Comparison of ENCODE assay signal across 8 mouse cellular contexts in the genomic region with DNA sequence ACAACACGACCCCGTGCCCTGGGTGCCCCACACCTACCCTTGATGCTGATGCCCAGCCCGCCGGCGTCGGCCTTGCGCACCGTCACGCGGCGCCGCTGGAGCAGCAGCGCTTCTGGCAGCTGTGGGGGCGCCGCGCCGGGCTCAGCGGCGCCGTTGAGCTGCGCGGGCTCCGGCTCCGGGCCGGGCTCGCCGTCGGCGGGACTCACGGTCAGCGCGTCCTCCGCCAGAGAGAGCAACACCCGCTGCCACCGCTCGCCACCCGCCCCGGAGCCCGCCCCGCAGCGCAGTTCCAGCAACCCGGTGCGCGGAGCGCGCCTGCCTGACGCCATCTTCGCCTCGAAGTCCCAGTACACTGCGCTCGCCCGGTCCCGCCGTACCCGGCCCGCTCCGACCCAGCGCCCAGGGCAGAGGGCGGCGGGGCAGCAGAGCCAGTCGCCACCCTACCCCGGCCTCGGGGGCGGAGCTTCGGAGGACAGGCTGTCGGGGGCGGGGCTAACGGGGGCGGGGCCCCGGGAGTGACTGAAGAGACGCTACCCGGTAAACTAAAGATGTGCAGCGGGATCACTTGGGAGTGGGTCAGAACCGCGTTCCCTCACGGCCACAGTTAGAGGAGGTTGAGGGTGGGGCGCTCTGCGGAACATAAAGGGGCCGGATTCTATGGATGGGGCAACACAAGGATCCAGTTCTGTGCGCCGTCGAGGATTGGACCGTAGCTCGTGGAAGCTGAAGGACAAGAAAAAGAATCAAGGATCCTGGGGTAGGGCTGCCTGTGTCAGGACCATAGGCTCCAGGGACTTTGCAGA. TPM values are rescaled to one million over a fixed set of nuclear protein-coding genes. Genes with fewer than 3 reads are reported as not detected.
A peak's percentile ranks its signal among the peaks of the same experiment; 100 is the strongest.
DNase-seq lines count a peak whose midpoint lies in the region; ATAC-seq and TF ChIP-seq lines count a peak whose summit lies in the region.

A gene (minus strand): TSS at position 457 of the 803 bp plus-strand sequence.

- no peak for ATAC-seq in G1E (ENCODE audit: extremely low read depth, insufficient number of reproducible peaks, low FRiP score, poor library complexity, severe bottlenecking)
- peak; percentile 85 for ATAC-seq in forebrain, postnatal 0 days
- peak; percentile 82 for ATAC-seq in neural tube, embryonic 14.5 days (ENCODE audit: low read depth)

- DNase-seq in G1E (ENCODE audit: low spot score) = peak; percentile 8
- DNase-seq in cerebellum, adult 8-10 months = peak; percentile 80
- DNase-seq in forebrain, postnatal 0 days = peak; percentile 73
- DNase-seq in heart, postnatal 25 days (ENCODE audit: low spot score) = peak; percentile 79
- DNase-seq in layer of hippocampus, adult 2 months (ENCODE audit: low spot score in 2 of 2) = peak; percentile 74 to 75
- DNase-seq in lung, adult 2 months = peak; percentile 88

- peak within 1 kb of the TSS; percentile 80 for H3K9ac ChIP-seq in forebrain, postnatal 0 days
- peak within 1 kb of the TSS; percentile 72 for H3K9ac ChIP-seq in neural tube, embryonic 14.5 days (replicated peaks; ENCODE audit: low read depth, low read length)

- H3K27me3 ChIP-seq in G1E (ENCODE audit: insufficient read depth, low read length) = peaks cover 41% of the 10 kb centered on the region
- no peaks in the 10 kb centered on the region for H3K27me3 ChIP-seq in forebrain, postnatal 0 days (ENCODE audit: insufficient read depth, low read length)
- no peaks in the 10 kb centered on the region for H3K27me3 ChIP-seq in neural tube, embryonic 14.5 days (ENCODE audit: control insufficient read depth, insufficient read depth, low read length)
- H3K27me3 ChIP-seq in testis, adult 2 months (ENCODE audit: control insufficient read depth, insufficient read depth, low read length) = no peaks in the 10 kb centered on the region

- no peak for TF ChIP-seq CTCF in G1E (IDR thresholded peaks at IDR 0.05; ENCODE audit: low read depth, low read length)
- peak; percentile 1; the same call in 1 of the 2 replicates for TF ChIP-seq CTCF in forebrain, postnatal 0 days (IDR thresholded peaks at IDR 0.05; ENCODE audit: low read depth)
- TF ChIP-seq CTCF in layer of hippocampus, adult 2 months (conservative IDR thresholded peaks at IDR 0.05) = no peak
- TF ChIP-seq CTCF in lung, adult 2 months (IDR thresholded peaks at IDR 0.05; ENCODE audit: insufficient read depth, low read length) = no peak
- no peak for TF ChIP-seq CTCF in testis, adult 2 months (IDR thresholded peaks at IDR 0.05; ENCODE audit: control insufficient read depth, insufficient read depth, insufficient replicate concordance, low read depth, low read length)

- H3K4me3 ChIP-seq in G1E (ENCODE audit: low read depth, low read length) = peak within 1 kb of the TSS; percentile 69
- H3K4me3 ChIP-seq in forebrain, postnatal 0 days (ENCODE audit: low read depth, low read length) = peak within 1 kb of the TSS; percentile 82
- peak within 1 kb of the TSS; percentile 72 for H3K4me3 ChIP-seq in layer of hippocampus, adult 2 months
- H3K4me3 ChIP-seq in lung, adult 2 months (replicated peaks; ENCODE audit: extremely low read depth, low read depth, low read length) = peak within 1 kb of the TSS; percentile 72
- H3K4me3 ChIP-seq in neural tube, embryonic 14.5 days (ENCODE audit: low read depth, low read length) = peak within 1 kb of the TSS; percentile 67
- peak within 1 kb of the TSS; percentile 87 for H3K4me3 ChIP-seq in testis, adult 2 months (ENCODE audit: control insufficient read depth, low read depth, low read length)

- WGBS in forebrain, postnatal 0 days = 4% methylated on average over 71 of the region's 84 CpGs
- WGBS in lung, adult 2 months = 2% methylated on average over 84 of the region's 84 CpGs
- WGBS in neural tube, embryonic 14.5 days = 2% methylated on average over 76 of the region's 84 CpGs

- peak within 1 kb of the TSS; percentile 59; the same call in 1 of the 2 replicates for H3K27ac ChIP-seq in forebrain, postnatal 0 days (ENCODE audit: low read depth, low read length)
- H3K27ac ChIP-seq in layer of hippocampus, adult 2 months = peak within 1 kb of the TSS; percentile 94
- H3K27ac ChIP-seq in neural tube, embryonic 14.5 days (ENCODE audit: low read depth, low read length) = no peak within 1 kb of the TSS; the same call in 1 of the 2 replicates
- H3K27ac ChIP-seq in testis, adult 2 months (ENCODE audit: control insufficient read depth, insufficient read depth, low read depth, low read length) = peak within 1 kb of the TSS; percentile 23; the same call in 1 of the 2 replicates

- intact Hi-C loops in heart, postnatal 25 days (cut with DNase I) = loop anchor here (2.0 kb wide), 1 partner anchor 33 kb away; no protein-coding TSS in a partner anchor

- peak within 1 kb of the TSS; percentile 72 for H3K4me2 ChIP-seq in forebrain, postnatal 0 days (ENCODE audit: low read depth)
- peak within 1 kb of the TSS; percentile 59 for H3K4me2 ChIP-seq in neural tube, embryonic 14.5 days (ENCODE audit: low read depth, low read length)

- H3K4me1 ChIP-seq in G1E (ENCODE audit: insufficient read depth, low read depth, low read length) = peaks cover 17% of the 10 kb centered on the region
- H3K4me1 ChIP-seq in forebrain, postnatal 0 days (ENCODE audit: insufficient read depth) = peaks cover 14% of the 10 kb centered on the region
- peaks cover 2% of the 10 kb centered on the region; the same call in 1 of the 2 replicates for H3K4me1 ChIP-seq in lung, adult 2 months (ENCODE audit: control insufficient read depth, insufficient read depth, low read length)
- H3K4me1 ChIP-seq in neural tube, embryonic 14.5 days (ENCODE audit: control insufficient read depth, insufficient read depth, low read length) = peaks cover 7% of the 10 kb centered on the region; the same call in 1 of the 2 replicates
- H3K4me1 ChIP-seq in testis, adult 2 months (ENCODE audit: control insufficient read depth, insufficient read depth, low read length) = peaks cover 21% of the 10 kb centered on the region

- H3K9me3 ChIP-seq in G1E (replicated peaks) = peaks cover 8% of the 10 kb centered on the region; the same call in 1 of the 2 replicates
- H3K9me3 ChIP-seq in forebrain, postnatal 0 days (ENCODE audit: low read length) = no peaks in the 10 kb centered on the region
- H3K9me3 ChIP-seq in neural tube, embryonic 14.5 days (ENCODE audit: control insufficient read depth, low read length) = no peaks in the 10 kb centered on the region

- TF ChIP-seq POLR2A in lung, adult 2 months (IDR thresholded peaks at IDR 0.05; ENCODE audit: borderline replicate concordance, extremely low read depth, low read depth, low read length) = peak; percentile 70; the same call in 1 of the 2 replicates
- TF ChIP-seq POLR2A in testis, adult 2 months (IDR thresholded peaks at IDR 0.05; ENCODE audit: control insufficient read depth, low read depth, low read length) = peak; percentile 59; the same call in 1 of the 2 replicates

- H3K36me3 ChIP-seq in G1E (replicated peaks) = no peaks in the 10 kb centered on the region
- H3K36me3 ChIP-seq in forebrain, postnatal 0 days (ENCODE audit: insufficient read depth) = no peaks in the 10 kb centered on the region
- H3K36me3 ChIP-seq in neural tube, embryonic 14.5 days (ENCODE audit: control insufficient read depth, insufficient read depth, low read length) = no peaks in the 10 kb centered on the region
- H3K36me3 ChIP-seq in testis, adult 2 months (ENCODE audit: control insufficient read depth, insufficient read depth, low read length) = no peaks in the 10 kb centered on the region

RNA-seq across cellular contexts. Expression of the gene that starts here (rescaled TPM):
- total RNA-seq in G1E (2014; fragmentation: Nextera tagmentation) = not detected in 2 replicates
- total RNA-seq in G1E (2017) = not detected in 2 replicates
- not detected in 2 replicates for polyA plus RNA-seq in G1E (2012)
- total RNA-seq in forebrain, postnatal 0 days (2014; rRNA removed) = 23.0 and 25.3 TPM in 2 replicates
- 14.8 and 15.8 TPM in 2 replicates for polyA plus RNA-seq in forebrain, postnatal 0 days (2015; fragmentation: Nextera tagmentation; extraction: Ambion mirVana)
- 10 to 100 TPM; 88.8 to 90.4 TPM for total RNA-seq in heart, postnatal 25 days (2021)
- 10 to 100 TPM; 46.2 to 46.9 TPM for total RNA-seq in layer of hippocampus, adult 2 months (2021)
- 22.5 and 24.1 TPM in 2 replicates for polyA plus RNA-seq in lung, adult 2 months (2012; rRNA removed)
- 4.4 and 5.1 TPM in 2 replicates for polyA plus RNA-seq in neural tube, embryonic 14.5 days (2014; fragmentation: Nextera tagmentation; extraction: Ambion mirVana)
- 5.7 and 7.2 TPM in 2 replicates for polyA plus RNA-seq in testis, adult 2 months (2012; rRNA removed)

Comparison
In these comparisons a context has a peak if more than half of its experiments do, and no peak if none do; other contexts are left out.
1. RNA of the gene that starts here (total RNA-seq): 88.8 to 90.4 TPM in heart, postnatal 25 days, 46.2 to 46.9 TPM in layer of hippocampus, adult 2 months and 23.0 to 25.3 TPM in forebrain, postnatal 0 days; not detected in G1E; every median in the first group is over 10 times any median in the second.
2. Peak in DNase-seq and H3K4me3 ChIP-seq in G1E; RNA of the gene not detected or under 1 TPM.
3. DNase-seq: peak in every context shown above with its lines; median percentile 88 in lung, adult 2 months; 80 in cerebellum, adult 8-10 months; 79 in heart, postnatal 25 days; 74 in layer of hippocampus, adult 2 months; 73 in forebrain, postnatal 0 days; 8 in G1E.
4. Peak in every context shown above with its lines, with median percentiles within 50 percentile points of each other: H3K4me3 ChIP-seq.